Mouse (Mus musculus) embryonic fibroblast, embryonic 13.5 days (primary cell): ENCODE measurements around the gene Gm10273.

ENCODE experiments used
- CTCF ChIP-seq: IDR thresholded peaks from 2 replicates; pipeline ENCODE4 v1.5.1; 2011; ENCODE audit warnings: mild to moderate bottlenecking, control low read depth, low read length, moderate library complexity, borderline replicate concordance; ENCODE audit not compliant: insufficient read depth
- POLR2A ChIP-seq: IDR thresholded peaks from 2 replicates; pipeline ENCODE4 v1.6.1; 2011; ENCODE audit warnings: low read depth, mild to moderate bottlenecking, control low read depth, low read length, moderate library complexity

- TF ChIP-seq CTCF (no peak), POLR2A (no peak)
Observed at GRCm38 (mm10) chr10:59366746-59367145, 28.7 kb upstream of the Gm10273 start.
